Mouse (Mus musculus) forebrain, embryonic 10.5 days (tissue): Measurements from ENCODE around the gene Snrnp70. TPM values are rescaled to one million over a fixed set of nuclear protein-coding genes. Genes with fewer than 3 reads are reported as not detected.

Source experiments
- DNase-seq: peaks from one replicate; pipeline ENCODE4 v3.0.0-alpha.2; 2017; ENCODE audit warnings: low spot score; ENCODE audit errors: extremely low spot score
- H3K27ac ChIP-seq: fragments of 300-500 bp; sonication (generic); 2 replicates; pipeline ENCODE4 v1.5.1; 2016; ENCODE audit warnings: mild to moderate bottlenecking
- H3K27me3 ChIP-seq: fragments of 300-500 bp; sonication (generic); 2 replicates; pipeline ENCODE4 v1.6.1; 2016; ENCODE audit warnings: mild to moderate bottlenecking; ENCODE audit not compliant: poor library complexity, severe bottlenecking
- H3K36me3 ChIP-seq: fragments of 300-500 bp; sonication (generic); replicated peaks from 2 replicates; pipeline ENCODE4 v1.6.1; 2016; ENCODE audit warnings: mild to moderate bottlenecking, moderate library complexity
- H3K4me1 ChIP-seq: fragments of 300-500 bp; sonication (generic); 2 replicates; pipeline ENCODE4 v1.6.1; 2016
- H3K4me3 ChIP-seq: fragments of 300-500 bp; sonication (generic); 2 replicates; pipeline ENCODE4 v1.5.1; 2016; ENCODE audit warnings: mild to moderate bottlenecking, moderate library complexity
- H3K9me3 ChIP-seq: fragments of 300-500 bp; sonication (generic); 2 replicates; pipeline ENCODE4 v1.6.1; 2016; ENCODE audit warnings: mild to moderate bottlenecking, moderate library complexity
- WGBS: fragments of 180-500 bp; shearing (Covaris S2); methylation state at CpG from one replicate; pipeline ENCODE4 v1.1.7; 2016; 5-methylcytosine and 5-hydroxymethylcytosine counted together
- polyA plus RNA-seq: library from polyadenylated mRNA; unstranded; fragments of >200 nt; fragmentation: Nextera tagmentation; extraction: Ambion mirVana; gene quantifications from 2 replicates; pipeline ENCODE4 v1.2.1, GENCODE M21; 2016

Gene Snrnp70
- polyA plus RNA-seq, 1 experiment from 2014 or later = 295 TPM

GRCm38 (mm10) chr7:45370475-45371311 is 24.8 kb downstream of the Snrnp70 start, which contains the start of gene Lin7b:
Lin7b (minus strand) TSS chr7:45370583.
- H3K4me3 ChIP-seq = peak within 1 kb of the TSS; percentile 60
- peaks cover 48% of the 10 kb centered on the region for H3K4me1 ChIP-seq
- H3K9me3 ChIP-seq = no peaks in the 10 kb centered on the region
- peak; percentile 87 for DNase-seq
- peaks cover 42% of the 10 kb centered on the region for H3K36me3 ChIP-seq
- H3K27ac ChIP-seq = peak within 1 kb of the TSS; percentile 54
- H3K27me3 ChIP-seq = peaks cover 39% of the 10 kb centered on the region
- WGBS = 13% methylated on average over 28 of the region's 28 CpGs

- 10% methylated on average over 52 of the region's 52 CpGs for WGBS
- H3K27ac ChIP-seq = peak overlapping the region; percentile 54
These were observed 25.6 kb downstream of the Snrnp70 start for GRCm38 (mm10) chr7:45369836-45370474.

GRCm38 (mm10) chr7:45369022-45369745 is 26.4 kb downstream of the Snrnp70 start:
- no peak for DNase-seq
- no peak overlapping the region for H3K27ac ChIP-seq
- no peaks in the 10 kb centered on the region for H3K9me3 ChIP-seq
- WGBS = 75% methylated on average over 16 of the region's 16 CpGs
- peak overlapping the region; percentile 60 for H3K4me3 ChIP-seq
- H3K27me3 ChIP-seq = peaks cover 55% of the 10 kb centered on the region
- peaks cover 53% of the 10 kb centered on the region for H3K4me1 ChIP-seq
- H3K36me3 ChIP-seq = peaks cover 29% of the 10 kb centered on the region

More at GRCm38 (mm10) chr7:45369836-45370474, 25.6 kb downstream of the Snrnp70 start:
- H3K27me3 ChIP-seq = peaks cover 47% of the 10 kb centered on the region
- no peaks in the 10 kb centered on the region for H3K9me3 ChIP-seq
- peak overlapping the region; percentile 60 for H3K4me3 ChIP-seq
- H3K4me1 ChIP-seq = peaks cover 53% of the 10 kb centered on the region
- peaks cover 36% of the 10 kb centered on the region for H3K36me3 ChIP-seq
- DNase-seq = peak; percentile 44

GRCm38 (mm10) chr7:45368178-45368577 is 27.4 kb downstream of the Snrnp70 start:
- H3K36me3 ChIP-seq = peaks cover 19% of the 10 kb centered on the region
- H3K4me3 ChIP-seq = peak overlapping the region; percentile 80
- H3K9me3 ChIP-seq = no peaks in the 10 kb centered on the region
- peaks cover 53% of the 10 kb centered on the region for H3K4me1 ChIP-seq
- peaks cover 65% of the 10 kb centered on the region for H3K27me3 ChIP-seq
- no peak for DNase-seq
- peak overlapping the region; percentile 89 for H3K27ac ChIP-seq
- 78% methylated on average over 15 of the region's 15 CpGs for WGBS

GRCm38 (mm10) chr7:45367020-45367880 is 28.3 kb downstream of the Snrnp70 start:
- H3K4me1 ChIP-seq = peaks cover 62% of the 10 kb centered on the region

GRCm38 (mm10) chr7:45366652-45367019 is 28.9 kb downstream of the Snrnp70 start, which contains the start of gene Ppfia3:
Ppfia3 (minus strand) TSS chr7:45367019.
- Histone ChIP-seq H3K27ac (peak within 1 kb of the TSS; percentile 89), H3K36me3 (peaks cover 4% of the 10 kb centered on the region), H3K27me3 (peaks cover 80% of the 10 kb centered on the region), H3K4me3 (peak within 1 kb of the TSS; percentile 80), H3K9me3 (no peaks in the 10 kb centered on the region), H3K4me1 (peaks cover 67% of the 10 kb centered on the region)
- WGBS = 0% methylated on average over 25 of the region's 26 CpGs
- no peak for DNase-seq

More at GRCm38 (mm10) chr7:45367020-45367880, 28.3 kb downstream of the Snrnp70 start:
- under 1% methylated on average over 70 of the region's 70 CpGs for WGBS
- H3K27ac ChIP-seq = peak overlapping the region; percentile 89
- peak; percentile 98 for DNase-seq
- H3K4me3 ChIP-seq = peak overlapping the region; percentile 80
- peaks cover 74% of the 10 kb centered on the region for H3K27me3 ChIP-seq
- no peaks in the 10 kb centered on the region for H3K9me3 ChIP-seq
- peaks cover 10% of the 10 kb centered on the region for H3K36me3 ChIP-seq

GRCm38 (mm10) chr7:45365742-45366651 is 29.5 kb downstream of the Snrnp70 start:
- H3K4me1 ChIP-seq = peaks cover 67% of the 10 kb centered on the region
- H3K9me3 ChIP-seq = no peaks in the 10 kb centered on the region
- 2% methylated on average over 35 of the region's 35 CpGs for WGBS
- peak overlapping the region; percentile 80 for H3K4me3 ChIP-seq
- H3K27ac ChIP-seq = peak overlapping the region; percentile 89
- H3K36me3 ChIP-seq = no peaks in the 10 kb centered on the region
- peak; percentile 52 for DNase-seq
- peaks cover 86% of the 10 kb centered on the region for H3K27me3 ChIP-seq

- Histone ChIP-seq H3K36me3 (no peaks in the 10 kb centered on the region), H3K27me3 (peaks cover 89% of the 10 kb centered on the region), H3K9me3 (no peaks in the 10 kb centered on the region), H3K27ac (no peak overlapping the region), H3K4me3 (no peak overlapping the region), H3K4me1 (peaks cover 54% of the 10 kb centered on the region)
- WGBS = 89% methylated on average over 2 of the region's 2 CpGs
- no peak for DNase-seq
These were observed 31.6 kb downstream of the Snrnp70 start for GRCm38 (mm10) chr7:45363983-45364382.

- Histone ChIP-seq H3K4me1 (peaks cover 46% of the 10 kb centered on the region), H3K9me3 (no peaks in the 10 kb centered on the region), H3K4me3 (peak overlapping the region; percentile 68; the same call in 1 of the 2 replicates), H3K27ac (no peak overlapping the region), H3K27me3 (peaks cover 77% of the 10 kb centered on the region), H3K36me3 (peaks cover under 1% of the 10 kb centered on the region; the same call in 1 of the 2 replicates)
- WGBS = 7% methylated on average over 13 of the region's 13 CpGs
- peak; percentile 57 for DNase-seq
These were observed 32.7 kb downstream of the Snrnp70 start for GRCm38 (mm10) chr7:45362801-45363200.

- no peaks in the 10 kb centered on the region for H3K9me3 ChIP-seq
- peaks cover 7% of the 10 kb centered on the region; the same call in 1 of the 2 replicates for H3K36me3 ChIP-seq
- H3K27me3 ChIP-seq = peaks cover 71% of the 10 kb centered on the region
- peak overlapping the region; percentile 68 for H3K4me3 ChIP-seq
- peak; percentile 89 for DNase-seq
- peak overlapping the region; percentile 86 for H3K27ac ChIP-seq
- under 1% methylated on average over 43 of the region's 43 CpGs for WGBS
- peaks cover 36% of the 10 kb centered on the region for H3K4me1 ChIP-seq
These were observed 34.2 kb downstream of the Snrnp70 start for GRCm38 (mm10) chr7:45361243-45361804.
